Mouse (Mus musculus) liver, embryonic 14.5 days (tissue): Measurements from ENCODE around the gene Tbca.

Experiments
- CTCF ChIP-seq: IDR thresholded peaks from 2 replicates; pipeline ENCODE4 v1.5.1; 2016; ENCODE audit warnings: antibody characterized with exemption, low read depth, control low read depth
- EP300 ChIP-seq: IDR thresholded peaks from 2 replicates; pipeline ENCODE4 v1.6.1; 2016; ENCODE audit warnings: antibody characterized with exemption, low read depth

DNA sequence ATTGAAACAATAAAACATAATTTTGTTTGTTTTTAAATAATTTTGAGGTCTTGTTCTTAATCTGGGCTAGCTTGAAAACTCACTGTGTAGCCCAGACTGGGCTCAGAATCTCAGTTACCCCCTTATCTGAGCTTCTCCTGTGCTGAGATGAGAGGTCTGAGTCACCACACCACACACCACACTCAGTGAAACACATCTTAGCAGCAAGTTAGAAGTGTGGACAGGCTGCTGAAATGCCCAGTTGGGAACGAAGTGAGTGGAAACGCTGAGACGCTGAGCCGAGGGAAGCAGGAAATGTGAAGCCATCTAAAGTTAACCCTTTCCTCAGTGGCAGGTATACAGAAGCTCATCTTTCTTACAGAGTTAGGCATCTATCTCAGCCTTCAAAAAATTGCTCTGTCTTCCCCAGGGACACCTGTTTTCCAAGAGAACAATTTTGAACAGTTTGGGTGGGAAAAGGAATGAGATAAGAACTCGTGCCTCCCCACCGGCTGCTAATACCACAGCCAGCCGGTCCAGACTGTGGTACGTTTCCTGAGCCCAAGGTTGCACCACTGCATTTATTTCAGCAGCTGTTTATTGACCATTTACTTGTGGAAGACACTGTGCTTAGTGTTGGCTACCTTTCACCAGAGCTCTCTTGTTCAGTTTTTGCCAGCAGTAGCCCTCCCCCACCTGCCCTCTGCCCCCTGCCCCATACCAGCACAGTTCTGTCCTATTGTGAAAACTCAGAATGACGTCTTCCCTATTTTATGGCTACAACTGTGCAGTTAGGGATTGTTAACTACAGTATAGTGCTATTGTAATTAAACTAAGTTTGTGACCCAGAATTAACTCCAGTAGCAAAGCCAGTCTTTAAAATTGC is 17.8 kb downstream of the Tbca start:
- TF ChIP-seq CTCF (no peak), EP300 (no peak)
